8 mouse cellular contexts compared by ENCODE assay signal in the genomic region with DNA sequence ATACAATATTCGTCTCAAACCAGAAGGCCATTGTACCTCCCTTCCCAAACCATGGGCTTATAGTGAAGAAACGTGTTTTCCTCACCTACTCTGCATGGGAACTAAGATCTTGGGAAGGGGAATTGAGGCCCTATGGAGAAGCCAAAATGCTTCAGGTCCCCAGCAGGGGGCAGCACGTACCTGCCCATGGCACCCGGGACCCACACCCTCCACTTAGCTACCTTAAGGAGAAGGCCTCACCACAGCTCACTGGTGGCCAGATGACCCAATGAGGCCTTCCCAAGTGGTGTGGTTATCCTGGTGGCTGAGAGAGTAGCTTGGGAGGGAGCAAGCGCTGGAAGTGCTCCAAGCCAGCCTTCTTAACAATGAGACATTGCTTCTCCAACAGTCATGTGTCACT. TPM values are rescaled to one million over a fixed set of nuclear protein-coding genes. Genes with fewer than 3 reads are reported as not detected.
A peak's percentile ranks its signal among the peaks of the same experiment; 100 is the strongest.
DNase-seq lines count a peak whose midpoint lies in the region; ATAC-seq and TF ChIP-seq lines count a peak whose summit lies in the region.

No protein-coding gene starts in this region.

- TF ChIP-seq POLR2A in cortical plate, adult 2 months (IDR thresholded peaks at IDR 0.05; ENCODE audit: extremely low read depth, insufficient read depth, low read length): no peak

- H3K9me3 ChIP-seq in E14TG2a.4 (ENCODE audit: low read length): no peaks in the 10 kb centered on the region
- no peaks in the 10 kb centered on the region for H3K9me3 ChIP-seq in heart, embryonic 10.5 days
- no peaks in the 10 kb centered on the region for H3K9me3 ChIP-seq in kidney, postnatal 0 days (replicated peaks; ENCODE audit: low read length)
- H3K9me3 ChIP-seq in stomach, embryonic 15.5 days: no peaks in the 10 kb centered on the region

- peaks cover 20% of the 10 kb centered on the region for H3K27me3 ChIP-seq in E14TG2a.4 (ENCODE audit: insufficient read depth, low read length)
- H3K27me3 ChIP-seq in heart, embryonic 10.5 days (ENCODE audit: insufficient read depth, poor library complexity, severe bottlenecking): no peaks in the 10 kb centered on the region
- H3K27me3 ChIP-seq in kidney, postnatal 0 days (ENCODE audit: insufficient read depth, low read length): no peaks in the 10 kb centered on the region
- no peaks in the 10 kb centered on the region for H3K27me3 ChIP-seq in stomach, embryonic 15.5 days (replicated peaks)

- peak; percentile 65 for ATAC-seq in kidney, postnatal 0 days (replicated peaks; ENCODE audit: low FRiP score, low read depth)
- ATAC-seq in stomach, embryonic 15.5 days (ENCODE audit: insufficient read depth, low FRiP score, low read depth): peak; percentile 87; the same call in 1 of the 2 replicates

- no peak overlapping the region for H3K27ac ChIP-seq in cortical plate, adult 2 months (ENCODE audit: insufficient read depth, low read length)
- H3K27ac ChIP-seq in heart, embryonic 10.5 days: no peak overlapping the region
- H3K27ac ChIP-seq in kidney, postnatal 0 days: no peak overlapping the region
- no peak overlapping the region for H3K27ac ChIP-seq in stomach, embryonic 15.5 days

- 10% methylated on average over 5 of the region's 5 CpGs for WGBS in heart, embryonic 10.5 days
- WGBS in kidney, postnatal 0 days: 11% methylated on average over 5 of the region's 5 CpGs
- WGBS in stomach, embryonic 15.5 days: 12% methylated on average over 5 of the region's 5 CpGs

- no peak overlapping the region for H3K4me2 ChIP-seq in kidney, postnatal 0 days (ENCODE audit: low read length)
- H3K4me2 ChIP-seq in stomach, embryonic 15.5 days: no peak overlapping the region

- H3K4me3 ChIP-seq in E14TG2a.4 (replicated peaks; ENCODE audit: low read length): no peak overlapping the region
- no peak overlapping the region for H3K4me3 ChIP-seq in cortical plate, adult 2 months (ENCODE audit: insufficient read depth, low read length)
- no peak overlapping the region for H3K4me3 ChIP-seq in heart, embryonic 10.5 days
- no peak overlapping the region for H3K4me3 ChIP-seq in kidney, postnatal 0 days (replicated peaks; ENCODE audit: low read depth, low read length)
- no peak overlapping the region for H3K4me3 ChIP-seq in stomach, embryonic 15.5 days (replicated peaks)

- no peak overlapping the region for H3K9ac ChIP-seq in kidney, postnatal 0 days (ENCODE audit: low read depth, low read length)
- H3K9ac ChIP-seq in stomach, embryonic 15.5 days: no peak overlapping the region

- no peaks in the 10 kb centered on the region for H3K36me3 ChIP-seq in E14TG2a.4 (ENCODE audit: insufficient read depth, low read length)
- no peaks in the 10 kb centered on the region for H3K36me3 ChIP-seq in heart, embryonic 10.5 days
- no peaks in the 10 kb centered on the region for H3K36me3 ChIP-seq in kidney, postnatal 0 days (ENCODE audit: insufficient read depth, low read length)
- H3K36me3 ChIP-seq in stomach, embryonic 15.5 days: no peaks in the 10 kb centered on the region

- peak; percentile 28 for DNase-seq in cerebellum, adult 8-10 months
- DNase-seq in cerebellum, adult 11 months: no peak
- peak; percentile 89 for DNase-seq in heart, embryonic 10.5 days (ENCODE audit: low spot score)
- peak; percentile 93 for DNase-seq in kidney, postnatal 0 days (ENCODE audit: low spot score)
- peak; percentile 80 to 85 for DNase-seq in lung, postnatal 4 days

- peaks cover 6% of the 10 kb centered on the region; the same call in 1 of the 2 replicates for H3K4me1 ChIP-seq in E14TG2a.4 (replicated peaks; ENCODE audit: low read depth, low read length)
- no peaks in the 10 kb centered on the region; the same call in 1 of the 2 replicates for H3K4me1 ChIP-seq in cortical plate, adult 2 months (ENCODE audit: control insufficient read depth, insufficient read depth, low read length)
- 0 out of 2 replicates have a peak, but pooled peaks cover 2% of the 10 kb centered on the region for H3K4me1 ChIP-seq in heart, embryonic 10.5 days
- H3K4me1 ChIP-seq in kidney, postnatal 0 days (replicated peaks; ENCODE audit: insufficient read depth, low read length): no peaks in the 10 kb centered on the region
- H3K4me1 ChIP-seq in stomach, embryonic 15.5 days: no peaks in the 10 kb centered on the region

- peak; percentile 78 for TF ChIP-seq CTCF in E14TG2a.4 (conservative IDR thresholded peaks at IDR 0.05; ENCODE audit: low read length)
- peak; percentile 74 for TF ChIP-seq CTCF in cortical plate, adult 2 months (IDR thresholded peaks at IDR 0.05; ENCODE audit: extremely low read depth, insufficient read depth, low read length)
- TF ChIP-seq CTCF in kidney, postnatal 0 days (IDR thresholded peaks at IDR 0.05; ENCODE audit: low read depth): peak; percentile 93

RNA-seq across cellular contexts. Expression of a gene that starts 2.7 kb away (rescaled TPM):
- polyA plus RNA-seq in cortical plate, adult 2 months (2012; rRNA removed): 13.0 and 13.2 TPM in 2 replicates
- 0.85 and 2.1 TPM in 2 replicates for polyA plus RNA-seq in heart, embryonic 10.5 days (2016; fragmentation: Nextera tagmentation; extraction: Ambion mirVana)
- 13.1 and 14.8 TPM in 2 replicates for polyA plus RNA-seq in kidney, postnatal 0 days (2015; fragmentation: Nextera tagmentation; extraction: Ambion mirVana)
- polyA plus RNA-seq in stomach, embryonic 15.5 days (2015; fragmentation: Nextera tagmentation; extraction: Ambion mirVana): 18.7 and 21.9 TPM in 2 replicates

RNA-seq across cellular contexts. Expression of a gene that starts 9.7 kb away (rescaled TPM):
- polyA plus RNA-seq in cortical plate, adult 2 months (2012; rRNA removed): 18.9 and 20.2 TPM in 2 replicates
- polyA plus RNA-seq in heart, embryonic 10.5 days (2016; fragmentation: Nextera tagmentation; extraction: Ambion mirVana): 1.5 and 2.2 TPM in 2 replicates
- 11.4 and 15.0 TPM in 2 replicates for polyA plus RNA-seq in kidney, postnatal 0 days (2015; fragmentation: Nextera tagmentation; extraction: Ambion mirVana)
- 23.7 and 25.1 TPM in 2 replicates for polyA plus RNA-seq in stomach, embryonic 15.5 days (2015; fragmentation: Nextera tagmentation; extraction: Ambion mirVana)

RNA-seq across cellular contexts. Expression of a gene that starts 13.8 kb away (rescaled TPM):
- polyA plus RNA-seq in cortical plate, adult 2 months (2012; rRNA removed): 269 and 273 TPM in 2 replicates
- 137 and 161 TPM in 2 replicates for polyA plus RNA-seq in heart, embryonic 10.5 days (2016; fragmentation: Nextera tagmentation; extraction: Ambion mirVana)
- polyA plus RNA-seq in kidney, postnatal 0 days (2015; fragmentation: Nextera tagmentation; extraction: Ambion mirVana): 79.2 and 94.5 TPM in 2 replicates
- polyA plus RNA-seq in stomach, embryonic 15.5 days (2015; fragmentation: Nextera tagmentation; extraction: Ambion mirVana): 148 and 172 TPM in 2 replicates

RNA-seq across cellular contexts. Expression of a gene that starts 15.7 kb away (rescaled TPM):
- polyA plus RNA-seq in cortical plate, adult 2 months (2012; rRNA removed): 0.71 and 1.5 TPM in 2 replicates
- polyA plus RNA-seq in heart, embryonic 10.5 days (2016; fragmentation: Nextera tagmentation; extraction: Ambion mirVana): 0.15 TPM in 1 of 2 replicates, not detected in the other
- polyA plus RNA-seq in kidney, postnatal 0 days (2015; fragmentation: Nextera tagmentation; extraction: Ambion mirVana): 0.98 and 1.0 TPM in 2 replicates
- 3.7 and 5.5 TPM in 2 replicates for polyA plus RNA-seq in stomach, embryonic 15.5 days (2015; fragmentation: Nextera tagmentation; extraction: Ambion mirVana)

RNA-seq across cellular contexts. Expression of a gene that starts 23.3 kb away (rescaled TPM):
- polyA plus RNA-seq in cortical plate, adult 2 months (2012; rRNA removed): 0.06 and 0.11 TPM in 2 replicates
- polyA plus RNA-seq in heart, embryonic 10.5 days (2016; fragmentation: Nextera tagmentation; extraction: Ambion mirVana): 0.15 TPM in 1 of 2 replicates, not detected in the other
- 0.19 and 0.25 TPM in 2 replicates for polyA plus RNA-seq in kidney, postnatal 0 days (2015; fragmentation: Nextera tagmentation; extraction: Ambion mirVana)
- 0.18 and 0.28 TPM in 2 replicates for polyA plus RNA-seq in stomach, embryonic 15.5 days (2015; fragmentation: Nextera tagmentation; extraction: Ambion mirVana)
